Mouse (Mus musculus) cerebellum, postnatal 14 days (tissue): ENCODE data around the gene Macrod1.
A peak's percentile ranks its signal among the peaks of the same experiment; 100 is the strongest.

Experiments
- DNase-seq, 2 experiments: peaks; one replicate each; pipeline ENCODE4 v3.0.0; 2021; ENCODE audit warnings: mixed read lengths in 2 of 2

Macrod1 gene

DNA sequence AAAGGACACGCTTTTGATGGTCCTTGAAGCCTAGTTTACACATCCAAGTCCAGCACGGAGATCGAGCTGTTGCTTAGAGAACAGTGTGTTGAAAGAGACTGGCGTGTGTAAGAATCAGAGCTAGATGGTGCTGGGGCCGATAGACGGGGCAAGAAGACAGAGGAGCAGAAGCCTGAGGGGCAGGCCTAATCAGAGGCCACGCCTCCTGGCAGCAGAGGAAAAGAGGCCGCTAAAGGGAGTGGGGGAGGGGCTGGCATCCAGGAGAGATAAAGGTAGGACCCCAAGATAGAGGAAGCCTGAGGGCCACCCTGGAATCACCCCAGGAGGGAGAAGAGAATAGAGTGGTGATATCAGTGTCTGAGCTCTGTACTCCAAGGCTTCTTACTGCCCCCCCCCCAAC, 114.8 kb downstream of the Macrod1 start:
- DNase-seq, result no peak

GRCm38 (mm10) chr19:7172051-7172866, 115.6 kb downstream of the Macrod1 start:
- peak; percentile 39 to 66 for DNase-seq

GRCm38 (mm10) chr19:7176041-7176696, 119.6 kb downstream of the Macrod1 start:
- peak; percentile 43 to 58 for DNase-seq

DNA sequence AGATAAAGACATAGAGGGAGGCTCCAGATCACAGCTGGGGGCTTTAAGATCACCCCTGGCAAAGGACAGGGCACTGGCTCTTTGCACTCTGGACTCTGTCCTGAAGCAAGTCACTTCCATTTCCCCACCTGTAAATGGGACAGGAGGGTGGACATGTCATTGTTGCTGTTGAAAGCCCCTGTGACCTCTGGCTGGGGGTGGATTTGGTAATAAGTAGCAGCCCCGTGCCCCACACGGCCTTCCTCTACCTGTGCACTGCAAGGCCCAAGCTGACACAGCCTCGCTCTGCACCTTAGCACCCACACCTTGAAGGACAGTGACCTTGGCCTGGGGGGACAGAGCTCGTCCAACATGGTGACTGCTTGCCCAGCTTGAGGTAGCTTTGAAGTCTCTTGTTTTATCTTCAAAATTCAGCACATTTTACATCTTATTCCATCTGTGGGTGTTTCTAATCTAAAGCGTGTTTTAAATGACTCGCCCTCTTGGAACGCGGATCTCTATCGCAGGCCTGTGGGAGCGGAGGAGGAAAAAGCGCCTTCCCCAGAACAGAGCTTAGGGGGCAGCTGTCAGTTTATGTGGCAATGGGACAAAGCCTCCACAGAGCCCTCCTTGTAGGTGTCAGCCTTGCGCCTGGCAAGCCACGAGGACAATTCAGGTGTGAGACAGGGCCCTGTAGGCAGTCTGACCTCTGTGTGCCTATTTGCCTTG, 121.3 kb downstream of the Macrod1 start:
- DNase-seq, result no peak

DNA sequence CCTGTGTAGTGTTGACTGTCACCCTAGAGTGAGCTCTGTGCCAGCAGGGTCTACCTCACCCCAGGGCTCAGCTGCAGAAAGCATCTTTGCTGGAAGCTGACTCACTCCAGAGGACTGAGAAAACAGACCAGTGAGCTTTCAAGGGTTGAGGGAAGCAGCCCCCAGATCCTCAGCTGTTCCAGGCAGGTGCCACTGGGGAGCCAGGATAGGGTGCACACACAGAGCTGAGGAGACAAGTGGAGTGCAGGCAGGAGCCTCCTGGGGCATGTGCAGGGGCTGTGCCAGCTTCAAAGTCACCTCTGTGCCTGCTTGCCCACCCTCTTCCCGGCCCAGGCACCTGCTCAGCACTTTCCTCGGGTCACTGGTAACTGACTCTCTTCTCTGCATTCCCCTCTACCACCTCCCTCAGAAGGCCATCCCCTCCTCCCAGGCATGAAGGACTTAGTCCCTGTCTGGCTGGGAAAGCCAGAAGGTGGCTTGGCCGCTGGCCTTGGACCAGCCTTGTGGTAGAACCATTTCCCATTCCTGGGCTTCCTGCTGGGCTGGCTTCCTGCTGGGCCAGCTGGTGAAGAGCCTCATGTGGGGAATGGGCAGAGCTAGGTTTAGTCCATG, 122.3 kb downstream of the Macrod1 start:
- peak; percentile 75 to 76 for DNase-seq

DNA sequence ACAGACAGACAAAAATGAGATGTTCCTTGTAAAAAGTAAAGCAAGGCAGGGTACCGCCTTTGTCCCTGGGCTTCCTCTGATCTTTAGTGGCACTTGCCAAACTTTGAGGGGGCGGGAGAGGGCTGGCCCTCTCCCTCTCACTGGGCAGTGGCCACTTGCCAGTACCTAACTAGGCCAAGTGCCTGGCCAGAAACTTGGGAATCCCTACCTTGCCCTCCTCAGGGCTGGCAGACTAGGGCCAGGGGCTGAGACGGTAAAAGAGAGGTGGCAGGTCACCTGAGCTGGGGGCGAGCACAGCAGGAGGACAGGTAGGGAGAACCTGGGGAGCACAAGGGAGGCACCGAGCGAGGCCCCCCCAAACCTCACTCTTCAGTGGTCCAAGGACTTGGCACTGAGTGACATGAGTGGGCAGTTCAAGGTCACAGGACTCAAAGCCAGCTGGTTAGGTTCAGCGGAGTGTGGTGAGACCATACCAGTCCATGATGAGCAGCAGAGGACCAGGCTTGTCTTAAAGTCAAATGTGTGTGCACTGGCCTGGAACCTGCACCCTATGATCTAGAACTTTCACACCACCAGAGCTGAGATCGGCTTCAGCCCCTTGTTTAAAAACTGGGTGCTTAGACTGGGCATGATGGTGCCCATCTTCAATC, 124.3 kb downstream of the Macrod1 start:
- peak; percentile 68 to 71 for DNase-seq

DNA sequence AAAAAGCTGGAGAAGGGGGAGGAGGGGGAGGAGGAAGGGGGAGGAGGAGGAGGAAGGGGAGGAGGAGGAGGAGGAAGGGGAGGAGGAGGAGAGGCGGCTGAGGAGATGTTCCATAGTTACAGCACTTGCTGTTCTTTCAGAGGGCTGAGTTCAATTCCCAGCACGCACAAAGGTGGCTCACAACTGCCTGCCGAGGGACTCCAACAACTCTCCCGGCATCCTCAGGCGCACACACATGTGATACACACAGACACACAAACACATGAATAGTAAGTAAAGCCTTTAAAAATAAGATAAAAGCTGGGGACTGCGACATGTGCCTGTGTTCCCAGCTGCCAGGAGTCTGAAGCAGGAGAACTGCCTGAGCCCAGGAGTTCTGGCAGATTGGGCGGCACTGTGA, 124.9 kb downstream of the Macrod1 start:
- no peak for DNase-seq

- DNase-seq, result peak; percentile 92 to 96
Measured at GRCm38 (mm10) chr19:7182273-7182949, 125.8 kb downstream of the Macrod1 start.

DNA sequence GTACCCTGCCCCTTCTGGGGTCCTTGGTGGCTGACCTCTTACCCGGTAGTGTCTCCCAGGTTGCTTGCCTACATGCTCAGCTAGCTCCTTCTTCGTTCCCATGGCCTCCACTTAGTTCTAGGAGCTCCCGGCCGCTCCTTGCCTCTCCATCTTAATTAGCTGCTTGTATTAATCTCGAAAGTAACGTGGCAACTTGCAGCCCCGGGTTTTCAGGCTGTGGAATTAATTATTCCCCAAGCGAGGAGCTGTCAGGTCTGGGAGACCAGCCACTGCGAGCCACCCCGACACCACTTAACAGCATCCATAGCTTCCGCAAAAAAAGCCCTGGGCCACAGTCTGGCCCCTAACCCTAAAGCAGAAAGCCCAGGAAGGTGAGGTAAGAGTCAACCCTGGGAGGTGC, 126.8 kb downstream of the Macrod1 start:
- DNase-seq, result no peak

- DNase-seq, result no peak
Measured at GRCm38 (mm10) chr19:7185059-7185458, 128.4 kb downstream of the Macrod1 start.

DNA sequence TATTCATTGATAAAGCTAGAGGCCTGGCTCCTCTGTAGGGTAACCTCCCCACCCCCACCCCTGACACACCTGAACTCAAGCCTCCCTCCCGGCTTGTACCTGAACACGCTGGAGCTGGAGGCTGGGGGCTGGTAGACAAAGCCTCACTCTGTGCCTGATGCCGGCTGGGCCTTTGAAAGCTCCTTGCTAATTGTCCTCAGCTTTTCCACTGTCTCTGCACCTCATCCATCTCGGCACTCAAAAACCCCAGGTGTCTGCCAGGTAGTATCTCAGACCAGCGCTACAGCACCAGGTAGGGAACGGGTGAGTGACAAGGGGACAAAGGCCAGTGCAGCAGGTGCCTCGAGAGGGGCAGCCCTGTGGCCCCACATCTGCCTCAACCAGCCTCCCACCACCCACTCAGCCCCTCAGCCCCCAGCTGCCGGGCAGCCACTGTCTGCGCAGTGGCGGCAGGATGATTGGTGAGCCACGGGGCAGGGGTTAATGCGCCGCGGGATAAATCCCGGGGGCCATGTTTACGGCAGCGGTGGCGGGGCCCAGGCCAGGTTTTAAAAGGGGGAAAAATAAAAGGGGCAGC, 129.2 kb downstream of the Macrod1 start:
- no peak for DNase-seq

- DNase-seq, result no peak
Measured at GRCm38 (mm10) chr19:7187157-7187556, 130.5 kb downstream of the Macrod1 start.

- no peak for DNase-seq
Measured at GRCm38 (mm10) chr19:7189026-7189425, 132.4 kb downstream of the Macrod1 start.

DNA sequence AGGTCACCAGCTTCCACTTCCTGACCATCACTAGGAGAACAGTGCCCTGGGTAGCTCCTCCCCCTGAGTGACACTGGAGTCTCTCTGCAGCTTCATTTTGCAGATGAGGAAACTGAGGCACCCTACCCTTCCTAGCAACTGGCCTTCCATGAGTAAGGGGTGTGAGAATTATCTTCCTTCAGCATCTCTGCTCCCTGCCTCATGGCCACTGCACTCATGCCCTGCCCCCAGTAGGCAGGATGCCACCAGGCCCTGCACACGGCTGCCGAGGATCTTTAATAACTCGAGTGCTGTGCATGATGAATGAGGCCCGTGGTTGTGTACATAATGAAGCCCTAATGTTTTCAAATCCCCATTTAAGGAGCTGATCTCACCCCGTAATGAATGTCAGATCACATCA, 134.4 kb downstream of the Macrod1 start:
- DNase-seq, result no peak

DNA sequence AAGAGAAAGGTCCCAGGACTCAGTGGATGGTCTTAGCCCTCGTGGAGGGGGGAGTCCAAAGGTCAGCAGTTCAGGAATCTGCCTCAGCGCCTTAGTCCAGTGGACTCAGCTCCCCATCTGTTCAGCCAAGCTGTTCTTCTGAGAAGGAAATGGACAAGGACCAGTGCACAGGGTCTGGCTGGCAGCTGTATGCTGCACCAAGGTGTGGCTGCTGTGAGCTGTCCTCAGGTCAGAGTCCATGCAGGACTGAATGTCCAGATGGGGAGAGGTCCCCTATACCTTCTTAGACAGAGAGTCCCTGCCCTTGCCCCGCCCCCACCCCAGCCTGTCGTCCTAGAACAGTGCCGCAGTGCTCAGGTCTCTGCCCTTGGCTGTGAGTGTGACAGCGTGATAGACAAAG, 135.0 kb downstream of the Macrod1 start:
- DNase-seq, result no peak

DNA sequence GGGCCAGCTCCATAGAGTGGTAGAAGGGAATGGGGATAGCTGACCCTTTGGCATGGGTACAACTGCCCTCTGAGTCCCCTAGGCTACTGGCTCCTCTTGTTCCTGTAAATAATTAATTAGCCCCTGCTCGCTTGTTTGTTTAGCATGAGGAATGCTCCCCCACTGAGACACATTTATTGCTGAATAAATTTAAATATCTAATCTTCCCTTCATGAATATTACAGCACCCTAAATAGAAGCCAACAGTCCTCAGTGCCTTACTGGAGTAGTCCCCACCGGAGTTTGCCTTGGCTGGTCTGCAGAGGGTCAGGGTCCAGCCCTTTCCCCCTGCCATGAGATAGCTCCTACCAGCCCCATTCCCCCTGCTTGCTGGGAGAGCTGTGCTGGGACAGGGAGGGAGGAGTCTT, 136.0 kb downstream of the Macrod1 start:
- no peak for DNase-seq

DNA sequence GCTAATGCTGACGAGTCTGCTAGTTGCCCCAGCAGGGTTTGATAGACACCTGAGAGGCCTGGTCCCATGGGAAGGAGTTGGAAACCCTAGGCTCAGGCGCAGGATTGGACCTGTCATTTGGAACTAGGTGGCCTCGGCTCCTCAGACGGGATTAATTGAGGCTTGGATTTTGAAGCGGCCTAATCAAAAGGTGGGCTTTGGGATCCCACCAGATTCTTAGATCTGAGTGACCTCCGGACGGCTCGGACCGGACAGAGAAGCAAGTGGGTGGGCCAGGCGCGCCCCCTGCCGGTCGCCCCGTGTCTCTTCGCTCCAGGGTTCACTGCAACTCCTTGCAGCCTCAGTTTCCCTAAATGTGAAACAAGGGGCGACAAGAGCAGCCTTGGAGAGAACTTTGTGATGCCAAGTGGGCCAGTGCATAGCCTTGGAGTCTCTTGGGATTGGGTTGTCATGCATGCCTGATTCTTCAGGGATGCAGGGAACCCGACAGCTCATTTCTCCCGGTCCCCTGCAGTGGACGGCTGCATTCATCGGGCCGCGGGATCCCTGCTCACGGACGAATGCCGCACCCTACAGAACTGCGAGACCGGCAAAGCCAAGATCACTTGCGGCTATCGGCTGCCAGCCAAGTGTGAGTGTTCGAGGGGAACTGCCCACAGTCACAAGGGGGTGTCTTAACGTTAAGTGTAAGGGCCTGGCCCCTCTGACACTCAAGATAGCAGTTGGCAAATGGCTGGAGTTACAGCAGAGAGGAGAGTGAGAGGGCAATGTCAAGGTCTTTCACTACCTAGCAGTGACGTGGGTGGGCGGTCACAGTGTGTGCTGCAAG, 139.5 kb downstream of the Macrod1 start:
- DNase-seq, result peak; percentile 85 to 86

DNA sequence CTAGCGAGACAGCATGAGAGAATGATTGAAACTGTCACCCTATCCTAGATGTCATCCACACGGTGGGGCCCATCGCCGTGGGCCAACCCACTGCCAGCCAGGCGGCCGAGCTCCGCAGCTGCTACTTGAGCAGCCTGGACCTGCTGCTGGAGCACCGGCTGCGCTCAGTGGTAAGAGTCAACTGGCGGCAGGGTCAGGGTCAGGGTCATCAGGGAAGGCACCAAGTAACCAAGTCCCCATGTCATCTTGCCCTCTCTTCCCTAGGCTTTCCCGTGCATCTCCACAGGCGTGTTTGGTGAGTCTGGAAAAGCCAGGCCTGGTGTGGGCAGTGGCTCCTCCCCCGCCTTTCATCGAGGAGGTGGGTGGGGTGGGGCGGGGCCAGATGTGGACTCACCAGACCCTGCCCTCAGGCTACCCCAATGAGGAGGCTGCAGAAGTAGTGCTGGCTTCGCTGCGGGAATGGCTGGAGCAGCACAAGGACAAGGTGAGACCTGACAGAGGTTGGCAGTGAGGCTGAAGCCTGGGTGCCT, 140.2 kb downstream of the Macrod1 start:
- no peak for DNase-seq

- DNase-seq, result no peak
Measured at GRCm38 (mm10) chr19:7197445-7197844, 140.8 kb downstream of the Macrod1 start.

DNA sequence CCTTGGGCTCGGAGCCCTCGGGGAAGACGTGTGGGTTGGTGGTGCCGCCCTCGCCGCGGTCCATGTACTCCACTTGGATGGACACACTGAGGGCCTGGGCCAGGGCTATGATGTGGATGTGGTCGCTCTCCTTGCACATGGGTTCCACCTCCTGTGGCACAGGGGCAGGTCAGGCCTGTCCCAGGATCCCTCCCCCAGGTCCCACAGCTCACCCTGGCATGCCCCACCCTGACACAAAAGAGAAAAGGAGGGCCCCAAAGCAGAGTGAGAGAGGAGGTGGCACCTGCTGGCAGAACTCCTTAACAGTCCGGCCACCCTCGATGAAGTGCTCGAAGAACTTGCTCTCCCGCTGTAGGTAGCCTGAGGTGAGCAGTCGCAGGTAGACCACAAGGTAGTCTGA, 142.5 kb downstream of the Macrod1 start:
- no peak for DNase-seq

- no peak for DNase-seq
Measured at GRCm38 (mm10) chr19:7200427-7200826, 143.8 kb downstream of the Macrod1 start.
